Mouse (Mus musculus): ENCODE data around the gene Napepld. TPM values are rescaled to one million over a fixed set of nuclear protein-coding genes. Genes with fewer than 3 reads are reported as not detected.
"Not testable (repeated sequence)": the region's sequence is repeated elsewhere in the genome, so short reads cannot be mapped to it uniquely, and the experiment has no call there.

Napepld gene
- polyA plus RNA-seq, 1 experiment from 2014 or later, result 5.1 TPM

- no peak for TF ChIP-seq CTCF (IDR thresholded peaks at IDR 0.05; ENCODE audit: low read depth)
- DNase-seq (no peak), ATAC-seq (ENCODE audit: insufficient read depth) (no peak)
- H3K9ac ChIP-seq, result no peak overlapping the region
- no peaks in the 10 kb centered on the region for H3K9me3 ChIP-seq (ENCODE audit: low read depth, low read length)
- H3K27ac ChIP-seq (ENCODE audit: low read depth), result no peak overlapping the region
- H3K4me1 ChIP-seq (ENCODE audit: insufficient read depth), result no peaks in the 10 kb centered on the region
- H3K36me3 ChIP-seq (ENCODE audit: insufficient read depth), result no peaks in the 10 kb centered on the region
- H3K27me3 ChIP-seq (ENCODE audit: insufficient read depth, low read length), result no peaks in the 10 kb centered on the region
- no peak overlapping the region for H3K4me2 ChIP-seq
- no peak overlapping the region for H3K4me3 ChIP-seq (ENCODE audit: low read depth, low read length)
- 90% methylated on average over 4 of the region's 4 CpGs for WGBS
These were observed 5.3 kb upstream of the Napepld start for GRCm38 (mm10) chr5:21706546-21706945.

- DNase-seq (no peak), ATAC-seq (ENCODE audit: insufficient read depth) (no peak)
- Histone ChIP-seq H3K36me3 (ENCODE audit: insufficient read depth) (no peaks in the 10 kb centered on the region), H3K4me3 (ENCODE audit: low read depth, low read length) (no peak overlapping the region), H3K4me2 (no peak overlapping the region), H3K4me1 (ENCODE audit: insufficient read depth) (no peaks in the 10 kb centered on the region), H3K27me3 (ENCODE audit: insufficient read depth, low read length) (no peaks in the 10 kb centered on the region), H3K9me3 (ENCODE audit: low read depth, low read length) (no peaks in the 10 kb centered on the region), H3K9ac (no peak overlapping the region), H3K27ac (ENCODE audit: low read depth) (no peak overlapping the region)
- 73% methylated on average over 3 of the region's 3 CpGs for WGBS
- TF ChIP-seq CTCF (IDR thresholded peaks at IDR 0.05; ENCODE audit: low read depth), result no peak
These were observed 2.5 kb upstream of the Napepld start for GRCm38 (mm10) chr5:21703708-21704107.

DNA sequence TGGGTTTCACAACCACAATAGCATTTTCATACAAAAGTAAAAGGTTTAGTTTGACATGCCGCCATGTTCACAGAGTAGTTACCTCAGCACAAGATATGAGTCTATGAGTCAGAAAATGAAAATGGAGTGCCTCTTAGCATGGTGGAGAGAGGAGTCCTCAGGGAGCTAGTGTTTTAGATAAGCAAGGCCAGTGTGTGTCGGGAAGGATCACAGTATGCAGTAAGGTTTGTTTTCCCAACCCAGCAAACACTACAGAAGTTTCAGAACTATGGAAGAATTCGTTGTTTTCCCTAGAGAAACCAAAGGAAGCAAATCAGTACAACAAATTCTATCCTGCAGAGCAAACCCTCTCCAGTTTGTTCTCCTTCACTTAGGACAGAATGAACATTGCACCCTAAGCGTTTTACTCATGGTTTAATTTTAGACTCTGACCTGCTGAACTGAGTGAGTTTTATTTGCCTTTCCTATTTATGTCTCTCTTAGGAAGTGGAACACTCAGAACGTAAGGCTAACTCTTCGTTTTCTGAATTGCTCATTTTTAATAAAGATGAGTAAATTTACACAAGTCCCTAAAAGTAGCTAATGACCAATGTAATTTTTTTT, 1.8 kb upstream of the Napepld start:
- Histone ChIP-seq H3K9me3 (ENCODE audit: low read depth, low read length) (no peaks in the 10 kb centered on the region), H3K4me3 (ENCODE audit: low read depth, low read length) (no peak overlapping the region), H3K4me2 (no peak overlapping the region), H3K36me3 (ENCODE audit: insufficient read depth) (no peaks in the 10 kb centered on the region), H3K27ac (ENCODE audit: low read depth) (peak overlapping the region; percentile 54; the same call in 1 of the 2 replicates), H3K4me1 (ENCODE audit: insufficient read depth) (no peaks in the 10 kb centered on the region), H3K27me3 (ENCODE audit: insufficient read depth, low read length) (no peaks in the 10 kb centered on the region), H3K9ac (no peak overlapping the region)
- 55% methylated on average over 6 of the region's 6 CpGs for WGBS
- ATAC-seq (ENCODE audit: insufficient read depth) (no peak), DNase-seq (no peak)
- TF ChIP-seq CTCF (IDR thresholded peaks at IDR 0.05; ENCODE audit: low read depth), result no peak

DNA sequence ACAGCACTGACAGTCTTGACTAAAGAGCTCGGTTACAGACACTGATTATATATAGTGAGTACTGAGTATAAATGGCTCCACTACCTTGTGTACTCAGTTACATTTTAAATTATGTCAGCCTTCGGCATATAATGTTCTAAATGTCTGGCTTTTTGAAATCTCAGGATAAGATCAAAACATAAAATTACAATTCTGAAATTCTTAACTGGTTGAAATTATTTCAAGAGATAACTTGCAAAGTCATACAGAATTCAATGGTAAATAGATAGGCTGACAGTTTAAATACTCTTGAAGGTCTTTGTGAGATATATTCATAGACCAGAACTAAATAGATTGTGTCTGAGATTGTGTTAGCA, 791 bp upstream of the Napepld start:
- ATAC-seq (ENCODE audit: insufficient read depth) (no peak), DNase-seq (no peak)
- Histone ChIP-seq H3K4me1 (ENCODE audit: insufficient read depth) (no peaks in the 10 kb centered on the region), H3K9me3 (ENCODE audit: low read depth, low read length) (no peaks in the 10 kb centered on the region), H3K27me3 (ENCODE audit: insufficient read depth, low read length) (no peaks in the 10 kb centered on the region), H3K4me3 (ENCODE audit: low read depth, low read length) (peak overlapping the region; percentile 65), H3K36me3 (ENCODE audit: insufficient read depth) (no peaks in the 10 kb centered on the region), H3K4me2 (peak overlapping the region; percentile 78), H3K9ac (peak overlapping the region; percentile 81), H3K27ac (ENCODE audit: low read depth) (peak overlapping the region; percentile 98)
- 52% methylated on average over 2 of the region's 2 CpGs for WGBS
- no peak for TF ChIP-seq CTCF (IDR thresholded peaks at IDR 0.05; ENCODE audit: low read depth)

GRCm38 (mm10) chr5:21700934-21701333, 262 bp downstream of the Napepld start:
- Histone ChIP-seq H3K27ac (ENCODE audit: low read depth) (0 out of 2 replicates have a peak overlapping the region, but pooled peaks have one; percentile 9), H3K36me3 (ENCODE audit: insufficient read depth) (no peaks in the 10 kb centered on the region), H3K4me2 (peak overlapping the region; percentile 78), H3K9ac (peak overlapping the region; percentile 57), H3K27me3 (ENCODE audit: insufficient read depth, low read length) (no peaks in the 10 kb centered on the region), H3K4me3 (ENCODE audit: low read depth, low read length) (peak overlapping the region; percentile 65), H3K4me1 (ENCODE audit: insufficient read depth) (no peaks in the 10 kb centered on the region), H3K9me3 (ENCODE audit: low read depth, low read length) (no peaks in the 10 kb centered on the region)
- ATAC-seq (ENCODE audit: insufficient read depth), result no peak; the same call in 1 of the 2 replicates
- DNase-seq, result no peak
- under 1% methylated on average over 22 of the region's 22 CpGs for WGBS
- no peak for TF ChIP-seq CTCF (IDR thresholded peaks at IDR 0.05; ENCODE audit: low read depth)

DNA sequence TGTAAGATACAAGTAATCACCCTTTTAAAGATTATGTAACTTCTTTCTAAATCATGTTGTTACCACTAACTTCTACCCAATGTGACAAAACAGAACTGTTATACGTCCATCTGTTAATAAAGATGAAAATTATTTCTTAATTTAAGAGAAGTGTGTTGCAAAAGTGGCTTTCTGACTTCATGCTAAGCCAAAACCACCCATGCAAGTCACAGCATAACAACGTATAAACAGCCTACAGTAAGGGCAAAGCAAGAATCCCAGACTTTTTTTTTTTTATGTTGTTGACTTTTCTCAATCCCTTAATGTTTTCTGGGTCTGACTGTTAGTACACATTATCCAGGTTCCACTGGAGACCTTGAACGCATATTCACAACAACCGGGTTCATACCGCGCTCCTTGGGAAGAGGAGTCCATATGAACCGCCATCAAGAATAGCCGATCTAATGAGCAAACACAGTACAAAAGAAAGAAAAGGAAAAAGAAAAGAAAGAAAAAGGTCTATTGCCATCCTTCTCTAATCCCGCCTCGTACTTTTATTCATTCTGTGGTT, 849 bp downstream of the Napepld start:
- no peak for TF ChIP-seq CTCF (IDR thresholded peaks at IDR 0.05; ENCODE audit: low read depth)
- Histone ChIP-seq H3K4me1 (ENCODE audit: insufficient read depth) (no peaks in the 10 kb centered on the region), H3K27ac (ENCODE audit: low read depth) (no peak overlapping the region), H3K27me3 (ENCODE audit: insufficient read depth, low read length) (no peaks in the 10 kb centered on the region), H3K4me2 (peak overlapping the region; percentile 78), H3K36me3 (ENCODE audit: insufficient read depth) (no peaks in the 10 kb centered on the region), H3K9ac (peak overlapping the region; percentile 57), H3K9me3 (ENCODE audit: low read depth, low read length) (no peaks in the 10 kb centered on the region), H3K4me3 (ENCODE audit: low read depth, low read length) (peak overlapping the region; percentile 65)
- DNase-seq (no peak), ATAC-seq (ENCODE audit: insufficient read depth) (no peak)
- 17% methylated on average over 10 of the region's 10 CpGs for WGBS

DNA sequence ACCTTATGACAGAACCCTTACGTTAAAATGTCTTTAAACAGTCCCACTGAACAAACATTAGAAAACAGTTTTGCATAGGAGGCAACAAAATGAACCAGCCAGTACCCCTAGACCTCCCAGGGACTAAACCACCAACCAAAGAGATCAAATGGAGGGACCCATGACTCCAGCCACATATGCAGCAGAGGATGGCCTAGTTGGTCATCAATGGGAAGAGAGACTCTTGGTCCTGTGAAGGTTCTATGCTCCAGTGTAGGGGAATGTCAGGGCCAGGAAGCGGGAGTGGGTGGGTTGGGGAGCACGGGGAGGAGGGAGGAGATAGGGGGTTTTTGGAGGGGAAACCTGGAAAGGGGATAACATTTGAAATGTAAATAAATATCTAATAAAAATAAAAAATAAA, 1.6 kb downstream of the Napepld start:
- not testable (repeated sequence) for H3K36me3 ChIP-seq (ENCODE audit: insufficient read depth); H3K27me3 ChIP-seq (ENCODE audit: insufficient read depth, low read length); H3K4me1 ChIP-seq (ENCODE audit: insufficient read depth); ATAC-seq (ENCODE audit: insufficient read depth); H3K4me3 ChIP-seq (ENCODE audit: low read depth, low read length); DNase-seq; H3K4me2 ChIP-seq; H3K9me3 ChIP-seq (ENCODE audit: low read depth, low read length); H3K9ac ChIP-seq; H3K27ac ChIP-seq (ENCODE audit: low read depth)
- WGBS, result 86% methylated on average over 3 of the region's 3 CpGs
